Mouse (Mus musculus) thymus, adult 2 months (tissue): ENCODE data around the gene Rex1bd.

Source experiments
- CTCF ChIP-seq: fragments of 200-500 bp; IDR thresholded peaks from 2 replicates; pipeline ENCODE4 v1.5.1; 2012; ENCODE audit warnings: mild to moderate bottlenecking, control low read depth, low read length, moderate library complexity, borderline replicate concordance; ENCODE audit not compliant: control insufficient read depth, poor library complexity, insufficient read depth; ENCODE audit errors: extremely low read depth
- POLR2A ChIP-seq: fragments of 200-500 bp; IDR thresholded peaks from 2 replicates; pipeline ENCODE4 v1.6.1; 2012; ENCODE audit warnings: mild to moderate bottlenecking, low read length, control low read depth, moderate library complexity; ENCODE audit not compliant: control insufficient read depth, poor library complexity, insufficient read depth; ENCODE audit errors: extremely low read depth

DNA sequence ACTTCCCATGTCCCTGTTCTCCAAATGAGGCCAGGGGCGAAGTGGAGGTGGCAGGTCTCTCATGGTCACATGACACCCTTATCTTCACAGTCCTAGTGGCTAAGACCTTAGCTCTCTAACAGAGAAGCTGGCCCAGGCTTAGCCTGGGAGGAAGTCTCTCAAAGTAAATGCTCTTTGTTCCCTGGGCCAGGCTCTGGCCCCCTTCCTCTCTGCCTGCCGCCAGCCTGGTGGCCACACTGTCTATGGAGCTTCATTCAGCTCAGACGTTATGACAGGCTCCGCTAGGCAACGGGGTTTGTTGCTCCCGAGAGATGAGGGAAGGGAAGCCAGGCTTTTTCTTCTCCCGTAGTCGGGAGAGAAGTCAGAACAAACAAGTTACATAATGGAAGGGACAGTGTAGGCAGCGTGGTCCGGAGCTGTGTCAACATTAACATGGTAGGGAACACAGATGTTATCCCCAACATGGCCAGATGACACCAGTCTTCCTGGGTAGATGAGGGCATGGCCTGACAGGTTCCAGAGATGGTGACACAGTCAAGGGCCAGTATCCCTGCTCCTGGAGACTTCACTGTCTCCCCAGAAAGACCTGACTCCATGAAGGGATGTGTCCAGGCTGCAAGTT is 37.1 kb downstream of the Rex1bd start:
- TF ChIP-seq CTCF (no peak), POLR2A (no peak)
